Mouse (Mus musculus) forebrain, embryonic 10.5 days (tissue): Measurements from ENCODE around the gene Pced1b. TPM values are rescaled to one million over a fixed set of nuclear protein-coding genes. Genes with fewer than 3 reads are reported as not detected.
"Not testable (repeated sequence)": the region's sequence is repeated elsewhere in the genome, so short reads cannot be mapped to it uniquely, and the experiment has no call there.

Experiments
- DNase-seq: peaks from one replicate; pipeline ENCODE4 v3.0.0-alpha.2; 2017; ENCODE audit warnings: low spot score; ENCODE audit errors: extremely low spot score
- H3K27ac ChIP-seq: fragments of 300-500 bp; sonication (generic); 2 replicates; pipeline ENCODE4 v1.5.1; 2016; ENCODE audit warnings: mild to moderate bottlenecking
- H3K27me3 ChIP-seq: fragments of 300-500 bp; sonication (generic); 2 replicates; pipeline ENCODE4 v1.6.1; 2016; ENCODE audit warnings: mild to moderate bottlenecking; ENCODE audit not compliant: poor library complexity, severe bottlenecking
- H3K36me3 ChIP-seq: fragments of 300-500 bp; sonication (generic); replicated peaks from 2 replicates; pipeline ENCODE4 v1.6.1; 2016; ENCODE audit warnings: mild to moderate bottlenecking, moderate library complexity
- H3K4me1 ChIP-seq: fragments of 300-500 bp; sonication (generic); 2 replicates; pipeline ENCODE4 v1.6.1; 2016
- H3K4me3 ChIP-seq: fragments of 300-500 bp; sonication (generic); 2 replicates; pipeline ENCODE4 v1.5.1; 2016; ENCODE audit warnings: mild to moderate bottlenecking, moderate library complexity
- H3K9me3 ChIP-seq: fragments of 300-500 bp; sonication (generic); 2 replicates; pipeline ENCODE4 v1.6.1; 2016; ENCODE audit warnings: mild to moderate bottlenecking, moderate library complexity
- WGBS: fragments of 180-500 bp; shearing (Covaris S2); methylation state at CpG from one replicate; pipeline ENCODE4 v1.1.7; 2016; 5-methylcytosine and 5-hydroxymethylcytosine counted together
- polyA plus RNA-seq: library from polyadenylated mRNA; unstranded; fragments of >200 nt; fragmentation: Nextera tagmentation; extraction: Ambion mirVana; gene quantifications from 2 replicates; pipeline ENCODE4 v1.2.1, GENCODE M21; 2016

Gene Pced1b
- 2.8 and 3.2 TPM in 2 replicates for polyA plus RNA-seq

DNA sequence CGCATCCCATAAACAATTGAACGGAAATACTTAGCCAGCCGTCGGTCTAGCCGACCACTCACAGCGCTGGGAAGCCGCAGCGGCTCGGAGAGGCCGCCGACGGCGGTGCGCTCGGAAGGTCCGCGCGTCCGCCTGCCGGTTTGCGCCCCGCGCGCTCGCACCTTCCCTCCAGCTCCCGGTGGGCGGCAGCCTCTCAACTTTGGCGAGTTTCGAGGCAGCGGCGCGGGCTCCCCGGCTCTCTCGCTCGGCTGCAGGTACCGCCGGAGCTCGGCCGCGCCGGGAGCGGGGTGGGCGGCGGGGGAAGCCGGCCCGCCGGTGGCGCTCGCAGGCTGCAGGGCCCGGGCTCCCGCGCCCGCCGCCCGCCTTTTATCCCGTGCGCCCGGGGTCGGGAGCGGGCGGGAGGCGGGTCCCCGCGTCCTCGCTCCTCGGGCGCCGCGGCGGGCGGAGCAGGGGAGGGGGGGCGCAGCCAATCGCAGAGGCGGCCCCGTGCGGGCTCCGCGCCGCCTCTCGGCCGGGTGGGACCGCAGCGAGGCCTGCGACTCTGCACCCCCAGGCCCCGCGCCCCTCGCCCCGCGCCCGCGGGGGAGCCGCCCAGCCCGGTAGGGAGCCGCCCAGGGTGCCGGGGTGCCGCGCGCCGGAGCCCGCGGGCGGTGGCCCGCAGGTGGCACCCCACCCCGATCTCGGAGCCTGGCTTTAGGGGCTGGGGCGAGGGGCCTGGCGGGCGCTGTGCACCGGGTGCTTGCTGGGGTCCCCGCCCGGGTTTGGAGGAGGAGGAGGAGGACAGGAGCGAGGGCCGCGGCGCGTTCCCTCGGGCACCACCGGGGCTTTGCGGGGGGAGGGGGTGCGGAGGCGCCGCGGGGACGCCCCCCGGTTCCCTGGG is at the start of gene Pced1b, which contains the start of gene Amigo2:
Gene Pced1b, plus strand, starts transcription at position 197 of the 880 bp plus-strand sequence.
Gene Amigo2, minus strand, starts transcription at position 377 of the 880 bp plus-strand sequence.
- no peaks in the 10 kb centered on the region for H3K9me3 ChIP-seq
- DNase-seq: peak; percentile 53
- peaks cover 25% of the 10 kb centered on the region for H3K27me3 ChIP-seq
- H3K27ac ChIP-seq: peak within 1 kb of the TSS; percentile 93
- under 1% methylated on average over 122 of the region's 125 CpGs for WGBS
- H3K4me3 ChIP-seq: peak within 1 kb of the TSS; percentile 88
- no peaks in the 10 kb centered on the region for H3K36me3 ChIP-seq
- peaks cover 21% of the 10 kb centered on the region for H3K4me1 ChIP-seq

DNA sequence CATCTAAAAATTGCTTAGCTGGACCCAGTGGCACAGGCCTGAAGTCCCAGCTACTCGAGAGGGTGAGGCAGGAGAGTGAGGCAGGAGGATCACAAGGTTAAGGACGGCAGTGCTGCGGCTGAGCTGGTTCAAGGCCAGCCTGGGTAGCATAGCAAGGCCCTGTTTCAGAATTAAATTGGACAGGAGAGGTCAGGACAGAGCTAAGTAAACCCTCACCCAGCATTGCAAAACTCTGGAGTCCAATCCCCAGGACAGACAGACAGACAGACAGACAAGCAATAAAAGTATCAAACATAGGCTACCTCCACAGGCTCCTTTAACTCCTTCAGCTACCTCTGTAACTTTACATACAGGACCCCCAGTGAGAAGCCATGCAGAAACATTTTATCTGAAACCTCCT is 42.0 kb upstream of the Pced1b start:
- Histone ChIP-seq H3K9me3 (no peaks in the 10 kb centered on the region), H3K36me3 (no peaks in the 10 kb centered on the region), H3K4me1 (no peaks in the 10 kb centered on the region), H3K4me3 (no peak overlapping the region), H3K27me3 (no peaks in the 10 kb centered on the region), H3K27ac (no peak overlapping the region)
- WGBS: 85% methylated on average over 3 of the region's 3 CpGs
- no peak for DNase-seq

GRCm38 (mm10) chr15:97205776-97206175 is 41.1 kb upstream of the Pced1b start:
- Histone ChIP-seq H3K36me3 (no peaks in the 10 kb centered on the region), H3K27me3 (no peaks in the 10 kb centered on the region), H3K27ac (no peak overlapping the region), H3K4me1 (no peaks in the 10 kb centered on the region), H3K9me3 (no peaks in the 10 kb centered on the region), H3K4me3 (no peak overlapping the region)
- 91% methylated on average over 10 of the region's 10 CpGs for WGBS
- DNase-seq: no peak

DNA sequence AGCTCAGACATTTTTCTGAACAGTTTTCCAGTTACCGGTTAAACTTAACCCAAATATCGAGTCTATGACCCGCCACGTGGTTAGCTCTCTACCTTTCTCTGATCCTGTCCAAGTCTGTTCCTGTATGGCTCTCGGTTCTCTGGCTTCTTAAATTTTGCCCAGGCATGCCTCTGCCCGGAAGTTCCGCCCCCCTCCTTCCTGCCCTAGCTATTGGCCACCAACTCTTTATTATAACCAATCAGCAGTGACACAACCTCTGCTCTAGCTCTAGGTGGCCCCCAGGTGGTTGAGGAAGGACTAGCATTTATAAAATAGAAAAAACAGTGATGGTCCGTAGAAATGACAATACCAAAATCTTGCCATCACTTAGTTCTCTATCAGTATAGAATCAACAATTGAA is 40.4 kb upstream of the Pced1b start:
- Histone ChIP-seq H3K36me3 (no peaks in the 10 kb centered on the region), H3K4me1 (no peaks in the 10 kb centered on the region), H3K27ac (no peak overlapping the region), H3K27me3 (no peaks in the 10 kb centered on the region), H3K9me3 (no peaks in the 10 kb centered on the region), H3K4me3 (no peak overlapping the region)
- 92% methylated on average over 8 of the region's 8 CpGs for WGBS
- no peak for DNase-seq

DNA sequence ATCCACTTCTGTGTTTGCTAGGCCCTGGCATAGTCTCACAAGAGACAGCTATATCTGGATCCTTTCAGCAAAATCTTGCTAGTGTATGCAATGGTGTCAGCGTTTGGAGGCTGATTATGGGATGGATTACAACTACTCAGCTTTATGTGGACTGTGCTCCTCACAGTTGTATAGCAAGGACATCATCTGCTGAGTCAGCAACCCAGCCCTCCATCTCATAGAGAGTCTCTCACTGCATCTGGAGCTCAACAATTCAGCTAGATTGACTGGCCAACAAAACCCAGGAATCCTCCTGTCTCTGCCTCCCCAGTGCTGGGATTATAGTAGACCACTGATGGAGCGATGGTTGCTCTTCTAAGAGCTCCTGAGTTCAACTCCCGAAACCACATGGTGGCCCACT is 37.2 kb upstream of the Pced1b start:
- H3K4me1 ChIP-seq, H3K27me3 ChIP-seq, H3K4me3 ChIP-seq, H3K27ac ChIP-seq, H3K36me3 ChIP-seq, DNase-seq, H3K9me3 ChIP-seq: not testable (repeated sequence)
- WGBS: 86% methylated on average over 3 of the region's 3 CpGs

DNA sequence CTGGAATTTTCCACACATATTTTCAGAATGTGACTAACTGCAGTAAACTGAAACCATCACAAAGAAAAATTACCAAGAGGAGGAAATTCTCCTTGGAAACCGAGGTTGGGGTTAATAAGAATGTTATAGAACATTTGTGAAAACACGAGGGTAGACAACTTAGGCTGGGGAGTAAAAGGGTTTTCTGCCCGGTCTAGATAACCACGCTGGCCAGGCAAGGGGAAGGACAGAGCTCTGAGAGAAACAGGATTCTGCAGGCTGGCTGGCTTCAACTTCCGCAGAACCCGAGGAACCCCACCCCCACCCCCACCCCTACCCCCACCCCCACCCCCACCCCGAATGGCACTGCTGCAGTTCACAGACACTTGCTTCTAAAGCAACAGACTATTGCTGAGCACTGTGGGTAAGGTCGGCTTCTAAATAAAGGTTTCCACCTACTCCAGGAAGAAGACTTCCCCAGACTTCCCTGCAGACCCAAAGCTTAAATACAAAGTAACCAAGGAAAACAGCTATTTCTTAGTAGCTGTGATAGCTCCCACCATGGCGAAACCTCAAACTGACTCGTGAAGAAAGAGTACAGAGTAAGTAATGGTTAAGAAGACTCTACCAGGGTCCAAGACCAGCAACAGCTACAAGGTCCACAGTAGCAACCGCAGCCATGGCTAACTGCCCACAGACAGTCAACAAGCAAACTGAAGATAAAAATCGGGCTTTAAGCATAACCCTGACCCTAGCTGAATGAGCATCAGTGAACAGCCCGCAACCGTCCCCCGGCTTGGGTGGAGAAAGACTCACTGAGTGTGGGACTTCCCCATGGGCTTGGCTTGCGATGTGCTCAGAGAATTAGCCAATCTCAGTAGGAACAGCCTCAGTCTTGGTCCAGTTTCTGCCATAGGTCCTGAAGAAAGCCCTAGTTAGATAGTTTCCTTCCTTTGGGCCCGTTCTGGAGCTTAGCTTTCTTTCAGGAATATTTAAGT is 34.1 kb upstream of the Pced1b start:
- Histone ChIP-seq H3K4me3 (no peak overlapping the region), H3K9me3 (no peaks in the 10 kb centered on the region), H3K4me1 (no peaks in the 10 kb centered on the region), H3K36me3 (no peaks in the 10 kb centered on the region), H3K27ac (no peak overlapping the region), H3K27me3 (no peaks in the 10 kb centered on the region)
- WGBS: 85% methylated on average over 17 of the region's 17 CpGs
- no peak for DNase-seq

DNA sequence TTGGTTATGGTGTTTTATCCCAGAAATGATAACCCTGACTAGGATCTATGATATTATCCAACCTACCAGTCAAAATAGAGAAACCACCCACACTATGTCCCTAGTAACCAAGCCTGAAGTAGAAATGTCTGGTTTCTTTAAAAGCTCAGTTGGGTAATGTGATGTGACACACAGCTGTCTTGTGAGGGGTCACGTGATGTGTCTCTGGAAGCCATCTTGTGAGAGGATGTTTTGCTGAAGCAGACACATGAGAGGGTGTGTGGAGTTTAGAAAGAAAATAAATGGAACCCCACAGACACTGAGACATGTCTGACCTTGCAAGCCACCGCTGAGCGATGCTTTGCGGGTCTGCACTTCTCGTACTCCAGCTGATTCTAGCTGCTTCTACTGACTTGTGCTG is 30.1 kb upstream of the Pced1b start:
- WGBS: 93% methylated on average over 5 of the region's 5 CpGs
- Histone ChIP-seq H3K36me3 (no peaks in the 10 kb centered on the region), H3K4me1 (no peaks in the 10 kb centered on the region), H3K4me3 (no peak overlapping the region), H3K27me3 (no peaks in the 10 kb centered on the region), H3K27ac (no peak overlapping the region), H3K9me3 (no peaks in the 10 kb centered on the region)
- no peak for DNase-seq

DNA sequence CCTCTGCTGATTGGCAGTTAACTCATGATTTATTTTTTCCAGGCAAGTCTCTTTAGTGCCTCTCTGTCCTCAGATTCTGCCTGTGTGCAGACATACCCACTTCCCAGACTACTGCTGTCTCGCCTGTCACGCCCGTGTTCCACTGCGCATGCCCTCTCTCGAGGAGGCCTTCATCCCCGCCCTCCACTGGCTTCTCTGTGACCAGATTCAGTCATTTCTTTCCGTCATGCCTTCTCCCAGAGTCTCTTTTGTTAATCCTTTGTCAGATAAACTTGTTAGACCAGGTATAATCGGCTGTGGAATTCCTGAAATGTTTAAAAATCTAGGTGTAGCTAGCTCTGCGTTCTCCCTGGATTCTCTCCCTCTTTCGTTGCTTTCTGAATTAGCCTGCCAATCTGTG is 23.5 kb upstream of the Pced1b start:
- DNase-seq: no peak
- Histone ChIP-seq H3K9me3 (peaks cover 5% of the 10 kb centered on the region; the same call in 1 of the 2 replicates), H3K4me1 (no peaks in the 10 kb centered on the region), H3K27me3 (no peaks in the 10 kb centered on the region), H3K4me3 (no peak overlapping the region), H3K36me3 (no peaks in the 10 kb centered on the region), H3K27ac (no peak overlapping the region)
- 86% methylated on average over 10 of the region's 10 CpGs for WGBS

DNA sequence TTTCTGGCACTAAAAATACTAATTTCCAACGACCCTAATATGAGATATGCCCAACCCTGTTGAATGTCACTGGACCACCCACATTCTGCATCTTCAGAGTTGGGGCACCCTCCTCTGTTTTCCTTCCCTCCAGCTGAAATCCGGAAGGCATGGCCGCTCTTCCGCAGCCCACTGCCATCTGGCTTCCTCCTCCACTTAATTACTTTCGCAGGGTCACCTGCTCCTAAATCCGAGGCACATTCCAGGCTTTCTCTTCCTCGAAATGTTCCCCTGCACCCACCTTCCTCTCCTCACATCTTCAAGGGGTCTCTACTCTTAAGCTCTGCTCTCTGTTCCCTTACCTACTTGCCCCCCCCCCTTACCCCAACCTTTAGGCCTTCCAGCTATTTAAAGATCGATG is 22.9 kb upstream of the Pced1b start:
- Histone ChIP-seq H3K27ac (no peak overlapping the region), H3K36me3 (no peaks in the 10 kb centered on the region), H3K4me1 (no peaks in the 10 kb centered on the region), H3K4me3 (no peak overlapping the region), H3K27me3 (no peaks in the 10 kb centered on the region), H3K9me3 (peaks cover 5% of the 10 kb centered on the region; the same call in 1 of the 2 replicates)
- no peak for DNase-seq
- WGBS: 83% methylated on average over 8 of the region's 8 CpGs

DNA sequence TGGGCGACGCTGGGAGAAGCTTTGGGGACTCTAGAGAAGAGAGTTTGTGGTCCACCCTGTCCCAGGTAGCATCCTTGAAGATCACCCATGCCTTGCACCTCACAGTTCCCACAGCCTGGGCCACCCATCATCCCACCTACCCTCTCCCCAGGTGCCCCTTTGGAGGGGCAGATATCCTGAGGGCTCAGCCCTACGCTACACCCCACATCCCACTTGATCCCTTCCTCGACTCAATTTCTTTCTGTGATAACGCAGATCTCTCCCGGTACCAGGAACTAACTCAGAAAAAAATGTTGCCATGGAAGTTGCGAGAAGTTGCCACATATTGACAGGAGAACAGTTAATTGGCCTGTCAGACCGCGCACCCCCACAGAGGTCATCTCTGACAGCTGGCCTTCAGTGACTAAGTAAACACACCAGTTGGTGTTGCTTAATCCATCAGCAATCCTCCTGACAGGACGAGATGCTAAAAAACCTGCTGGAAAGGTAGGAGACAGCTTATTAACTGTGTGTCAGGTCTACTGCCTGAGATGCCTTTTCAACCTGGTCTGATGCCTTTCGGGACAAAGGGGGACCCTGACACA is 17.3 kb upstream of the Pced1b start:
- Histone ChIP-seq H3K9me3 (peaks cover 8% of the 10 kb centered on the region; the same call in 1 of the 2 replicates), H3K27ac (no peak overlapping the region), H3K4me3 (no peak overlapping the region), H3K36me3 (no peaks in the 10 kb centered on the region), H3K4me1 (no peaks in the 10 kb centered on the region), H3K27me3 (no peaks in the 10 kb centered on the region)
- WGBS: 89% methylated on average over 11 of the region's 11 CpGs
- no peak for DNase-seq

- no peaks in the 10 kb centered on the region for H3K27me3 ChIP-seq
- peaks cover 8% of the 10 kb centered on the region; the same call in 1 of the 2 replicates for H3K9me3 ChIP-seq
- H3K36me3 ChIP-seq: no peaks in the 10 kb centered on the region
- 94% methylated on average over 6 of the region's 6 CpGs for WGBS
- DNase-seq: no peak
- no peak overlapping the region for H3K4me3 ChIP-seq
- no peaks in the 10 kb centered on the region for H3K4me1 ChIP-seq
- no peak overlapping the region for H3K27ac ChIP-seq
Measured at GRCm38 (mm10) chr15:97234076-97234475, 12.8 kb upstream of the Pced1b start.

GRCm38 (mm10) chr15:97235183-97235582 is 11.7 kb upstream of the Pced1b start:
- H3K27ac ChIP-seq: no peak overlapping the region
- no peak overlapping the region for H3K4me3 ChIP-seq
- H3K4me1 ChIP-seq: no peaks in the 10 kb centered on the region
- 36% methylated on average over 7 of the region's 7 CpGs for WGBS
- DNase-seq: peak; percentile 41
- H3K36me3 ChIP-seq: no peaks in the 10 kb centered on the region
- no peaks in the 10 kb centered on the region for H3K27me3 ChIP-seq
- H3K9me3 ChIP-seq: peaks cover 8% of the 10 kb centered on the region; the same call in 1 of the 2 replicates
